Mouse (Mus musculus) spleen, adult 2 months (tissue): ENCODE results near the gene Tctn3. TPM values are rescaled to one million over a fixed set of nuclear protein-coding genes. Genes with fewer than 3 reads are reported as not detected.
A peak's percentile ranks its signal among the peaks of the same experiment; 100 is the strongest.

Source experiments
- DNase-seq, 2 experiments: peaks; one replicate each; pipeline versions ENCODE4 v3.0.0 to v3.0.0-alpha.2; 2012 to 2021; ENCODE audit warnings: low spot score in 2 of 2, low read depth in 1 of 2
- H3K27ac ChIP-seq: fragments of 200-500 bp; 2 replicates; pipeline ENCODE4 v1.5.1; 2012; ENCODE audit warnings: low read length, inconsistent platforms; ENCODE audit not compliant: insufficient read depth
- H3K27me3 ChIP-seq: fragments of 200-500 bp; 2 replicates; pipeline ENCODE4 v1.6.1; 2012; ENCODE audit warnings: mild to moderate bottlenecking, moderate library complexity, low read length, inconsistent platforms; ENCODE audit not compliant: control insufficient read depth, insufficient read depth
- H3K36me3 ChIP-seq: fragments of 200-500 bp; 2 replicates; pipeline ENCODE4 v1.6.1; 2012; ENCODE audit warnings: mild to moderate bottlenecking, low read length, inconsistent platforms; ENCODE audit not compliant: control insufficient read depth, insufficient read depth
- H3K4me1 ChIP-seq: fragments of 200-500 bp; 2 replicates; pipeline ENCODE4 v1.6.1; 2011; ENCODE audit warnings: inconsistent platforms; ENCODE audit not compliant: control insufficient read depth, insufficient read depth, insufficient read length
- H3K4me3 ChIP-seq: fragments of 200-500 bp; 2 replicates; pipeline ENCODE4 v1.5.1; 2011; ENCODE audit warnings: mild to moderate bottlenecking, inconsistent platforms; ENCODE audit not compliant: insufficient read depth, insufficient read length; ENCODE audit errors: extremely low read depth
- CTCF ChIP-seq: fragments of 200-500 bp; IDR thresholded peaks from 2 replicates; pipeline ENCODE4 v1.5.1; 2011; ENCODE audit warnings: mild to moderate bottlenecking, inconsistent platforms; ENCODE audit not compliant: insufficient read depth, insufficient read length, insufficient replicate concordance; ENCODE audit errors: extremely low read depth
- POLR2A ChIP-seq: fragments of 200-500 bp; IDR thresholded peaks from 2 replicates; pipeline ENCODE4 v1.6.1; 2011; ENCODE audit warnings: low read depth, low read length, inconsistent platforms
- WGBS: fragments of 180-500 bp; shearing (Covaris S2); methylation state at CpG from one replicate; pipeline ENCODE4 v1.1.7; 2018; 5-methylcytosine and 5-hydroxymethylcytosine counted together
- polyA plus RNA-seq: library from polyadenylated mRNA; depleted of rRNA; stranded (reverse); fragments of >200 nt; gene quantifications from 2 replicates; pipeline ENCODE4 v1.2.3, GENCODE M21; 2012

Gene Tctn3
- polyA plus RNA-seq, 1 experiment, result 4.4 TPM

- Histone ChIP-seq H3K27ac (0 out of 2 replicates have a peak overlapping the region, but pooled peaks have one; percentile 0), H3K4me3 (no peak overlapping the region), H3K4me1 (no peaks in the 10 kb centered on the region; the same call in 1 of the 2 replicates), H3K36me3 (no peaks in the 10 kb centered on the region), H3K27me3 (no peaks in the 10 kb centered on the region)
- DNase-seq, result no peak
- TF ChIP-seq POLR2A, result no peak
- TF ChIP-seq CTCF, result no peak
- WGBS, result 61% methylated on average over 5 of the region's 5 CpGs
These were observed 26.5 kb upstream of the Tctn3 start for GRCm38 (mm10) chr19:40638582-40638981.

- no peak overlapping the region for H3K4me3 ChIP-seq
- 54% methylated on average over 7 of the region's 7 CpGs for WGBS
These were observed 25.6 kb upstream of the Tctn3 start for GRCm38 (mm10) chr19:40637601-40638000.

GRCm38 (mm10) chr19:40637091-40637490, 25.1 kb upstream of the Tctn3 start:
- H3K27ac ChIP-seq, result no peak overlapping the region
- 69% methylated on average over 4 of the region's 4 CpGs for WGBS
- no peak for DNase-seq

More at GRCm38 (mm10) chr19:40637601-40638000, 25.6 kb upstream of the Tctn3 start:
- Histone ChIP-seq H3K27me3 (no peaks in the 10 kb centered on the region), H3K27ac (peak overlapping the region; percentile 3; the same call in 1 of the 2 replicates), H3K4me1 (no peaks in the 10 kb centered on the region; the same call in 1 of the 2 replicates), H3K36me3 (no peaks in the 10 kb centered on the region)
- no peak for DNase-seq
- TF ChIP-seq POLR2A (no peak), CTCF (no peak)

GRCm38 (mm10) chr19:40633144-40633543, 21.1 kb upstream of the Tctn3 start:
- 0 out of 2 replicates have a peak, but pooled peaks cover 2% of the 10 kb centered on the region for H3K4me1 ChIP-seq
- no peak for TF ChIP-seq CTCF
- H3K27ac ChIP-seq, result no peak overlapping the region
- no peak for DNase-seq
- no peaks in the 10 kb centered on the region for H3K27me3 ChIP-seq
- no peaks in the 10 kb centered on the region for H3K36me3 ChIP-seq
- no peak overlapping the region for H3K4me3 ChIP-seq
- WGBS, result 58% methylated on average over 1 of the region's 1 CpGs

More at GRCm38 (mm10) chr19:40637091-40637490, 25.1 kb upstream of the Tctn3 start:
- TF ChIP-seq CTCF, result no peak
- TF ChIP-seq POLR2A, result no peak
- Histone ChIP-seq H3K36me3 (no peaks in the 10 kb centered on the region), H3K4me3 (no peak overlapping the region), H3K27me3 (no peaks in the 10 kb centered on the region), H3K4me1 (no peaks in the 10 kb centered on the region; the same call in 1 of the 2 replicates)

- Histone ChIP-seq H3K27me3 (no peaks in the 10 kb centered on the region), H3K27ac (no peak overlapping the region), H3K4me3 (no peak overlapping the region), H3K4me1 (0 out of 2 replicates have a peak, but pooled peaks cover 2% of the 10 kb centered on the region), H3K36me3 (no peaks in the 10 kb centered on the region)
- no peak for DNase-seq
- 91% methylated on average over 5 of the region's 5 CpGs for WGBS
- TF ChIP-seq POLR2A (no peak), CTCF (no peak)
These were observed 20.6 kb upstream of the Tctn3 start for GRCm38 (mm10) chr19:40632668-40633067.

GRCm38 (mm10) chr19:40632193-40632592, 20.2 kb upstream of the Tctn3 start:
- Histone ChIP-seq H3K27me3 (no peaks in the 10 kb centered on the region), H3K4me3 (no peak overlapping the region), H3K36me3 (no peaks in the 10 kb centered on the region), H3K27ac (no peak overlapping the region), H3K4me1 (0 out of 2 replicates have a peak, but pooled peaks cover 2% of the 10 kb centered on the region)
- no peak for DNase-seq
- no peak for TF ChIP-seq POLR2A
- no peak for TF ChIP-seq CTCF
- 90% methylated on average over 3 of the region's 3 CpGs for WGBS

- Histone ChIP-seq H3K4me1 (0 out of 2 replicates have a peak, but pooled peaks cover 2% of the 10 kb centered on the region), H3K27ac (peak overlapping the region; percentile 27), H3K27me3 (no peaks in the 10 kb centered on the region), H3K36me3 (no peaks in the 10 kb centered on the region), H3K4me3 (no peak overlapping the region)
- WGBS, result 18% methylated on average over 7 of the region's 7 CpGs
- TF ChIP-seq CTCF, result no peak
- TF ChIP-seq POLR2A, result no peak
- no peak for DNase-seq
These were observed 18.6 kb upstream of the Tctn3 start for GRCm38 (mm10) chr19:40630606-40631005.
